ENCODE assay signal across 8 mouse cellular contexts in the genomic region with DNA sequence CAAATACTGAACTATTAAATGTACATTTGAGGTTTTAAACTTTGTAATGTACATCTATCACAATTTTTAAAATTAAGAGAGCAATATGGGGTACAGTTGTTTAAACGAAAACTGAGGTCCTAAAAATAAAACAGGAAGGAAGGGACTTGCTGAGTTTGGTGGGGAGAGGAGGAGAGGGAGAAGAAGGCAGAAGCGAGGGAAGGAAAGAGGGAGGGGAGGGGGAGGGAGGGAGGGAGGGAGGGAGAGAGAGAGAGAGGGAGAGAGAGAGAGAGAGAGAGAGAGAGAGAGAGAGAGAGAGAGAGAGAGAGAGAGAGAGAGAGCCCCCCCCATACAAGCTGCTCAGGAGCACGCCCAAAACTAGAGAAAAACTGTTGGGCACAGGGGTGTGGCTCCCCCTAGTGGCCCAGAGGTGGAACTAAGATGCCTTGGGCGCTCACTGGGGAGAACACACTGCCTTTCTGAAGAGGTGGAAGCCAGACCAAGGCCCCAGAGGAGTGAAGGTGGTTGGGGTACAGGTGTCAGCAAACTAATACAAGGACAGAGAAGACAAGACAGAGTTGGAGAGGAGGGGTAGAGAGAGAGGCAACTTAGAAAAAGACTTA. TPM values are rescaled to one million over a fixed set of nuclear protein-coding genes. Genes with fewer than 3 reads are reported as not detected.
DNase-seq lines count a peak whose midpoint lies in the region; ATAC-seq and TF ChIP-seq lines count a peak whose summit lies in the region.
"Had no signal": no experiment of that assay in that cellular context is flagged by ENCODE, and none has a peak within 500 bp of the region (broad histone marks: within the 10 kb centered on the region; RNA-seq: fewer than 3 reads in every experiment).

No protein-coding gene starts in this region.

- DNase-seq in midbrain, embryonic 11.5 days (ENCODE audit: low spot score, missing footprints): peak; percentile 92
- DNase-seq in adrenal gland, adult 2 months: peak; percentile 54
- peak; percentile 34 for DNase-seq in embryo, embryonic 11.5 days (ENCODE audit: low read depth, low spot score)
- DNase-seq in lung, embryonic 14.5 days: peak; percentile 75
- DNase-seq in retina, postnatal 1 day: peak; percentile 74

- peaks cover 3% of the 10 kb centered on the region; the same call in 1 of the 2 replicates for H3K27me3 ChIP-seq in midbrain, embryonic 11.5 days (ENCODE audit: control insufficient read depth, insufficient read depth, low read length)
- peaks cover 5% of the 10 kb centered on the region; the same call in 1 of the 2 replicates for H3K27me3 ChIP-seq in midbrain, embryonic 15.5 days (replicated peaks)
- peaks cover 13% of the 10 kb centered on the region for H3K27me3 ChIP-seq in intestine, embryonic 16.5 days (replicated peaks; ENCODE audit: control insufficient read depth, insufficient read depth, low read length)
- H3K27me3 ChIP-seq in lung, embryonic 14.5 days (ENCODE audit: insufficient read depth, low read length): peaks cover 11% of the 10 kb centered on the region

- 29% methylated on average over 3 of the region's 4 CpGs for WGBS in midbrain, embryonic 11.5 days
- WGBS in midbrain, embryonic 15.5 days: 29% methylated on average over 4 of the region's 4 CpGs
- WGBS in intestine, embryonic 16.5 days: 18% methylated on average over 4 of the region's 4 CpGs
- WGBS in lung, embryonic 14.5 days: 13% methylated on average over 4 of the region's 4 CpGs

- H3K4me3 ChIP-seq in midbrain, embryonic 11.5 days (ENCODE audit: low read depth, low read length): no peak overlapping the region
- no peak overlapping the region for H3K4me3 ChIP-seq in midbrain, embryonic 15.5 days
- H3K4me3 ChIP-seq in intestine, embryonic 16.5 days (ENCODE audit: low read length): no peak overlapping the region
- no peak overlapping the region for H3K4me3 ChIP-seq in lung, embryonic 14.5 days (ENCODE audit: low read depth, low read length)
- H3K4me3 ChIP-seq: heart, embryonic 13.5 days had no signal

- peak; percentile 82 for TF ChIP-seq CTCF in lung, embryonic 14.5 days (IDR thresholded peaks at IDR 0.05; ENCODE audit: low read depth)

- no peaks in the 10 kb centered on the region for H3K9me3 ChIP-seq in midbrain, embryonic 11.5 days (ENCODE audit: control insufficient read depth, low read length)
- no peaks in the 10 kb centered on the region for H3K9me3 ChIP-seq in midbrain, embryonic 15.5 days
- no peaks in the 10 kb centered on the region for H3K9me3 ChIP-seq in intestine, embryonic 16.5 days (ENCODE audit: control insufficient read depth, low read length)
- no peaks in the 10 kb centered on the region for H3K9me3 ChIP-seq in lung, embryonic 14.5 days (ENCODE audit: low read depth, low read length)
- H3K9me3 ChIP-seq: heart, embryonic 13.5 days had no signal

- no peak for ATAC-seq in midbrain, embryonic 11.5 days (ENCODE audit: low FRiP score)
- no peak for ATAC-seq in midbrain, embryonic 15.5 days (replicated peaks)
- 0 out of 2 replicates have a peak, but pooled peaks have one; percentile 46 for ATAC-seq in intestine, embryonic 16.5 days
- no peak for ATAC-seq in lung, embryonic 14.5 days (ENCODE audit: insufficient read depth)

- H3K4me1 ChIP-seq in midbrain, embryonic 11.5 days (ENCODE audit: control insufficient read depth, insufficient read depth, low read length): peaks cover 5% of the 10 kb centered on the region
- H3K4me1 ChIP-seq in midbrain, embryonic 15.5 days: peaks cover 10% of the 10 kb centered on the region
- peaks cover 7% of the 10 kb centered on the region for H3K4me1 ChIP-seq in intestine, embryonic 16.5 days (ENCODE audit: control insufficient read depth, insufficient read depth, low read length)
- no peaks in the 10 kb centered on the region for H3K4me1 ChIP-seq in lung, embryonic 14.5 days (ENCODE audit: insufficient read depth)

- H3K36me3 ChIP-seq in midbrain, embryonic 11.5 days (ENCODE audit: control insufficient read depth, insufficient read depth, low read length): no peaks in the 10 kb centered on the region
- H3K36me3 ChIP-seq in midbrain, embryonic 15.5 days (replicated peaks): no peaks in the 10 kb centered on the region
- H3K36me3 ChIP-seq in intestine, embryonic 16.5 days (ENCODE audit: control insufficient read depth, insufficient read depth, low read length): no peaks in the 10 kb centered on the region
- H3K36me3 ChIP-seq in lung, embryonic 14.5 days (ENCODE audit: insufficient read depth): no peaks in the 10 kb centered on the region
- H3K36me3 ChIP-seq: heart, embryonic 13.5 days had no signal

- no peak overlapping the region for H3K9ac ChIP-seq in midbrain, embryonic 11.5 days (ENCODE audit: low read length)
- no peak overlapping the region for H3K9ac ChIP-seq in midbrain, embryonic 15.5 days
- no peak overlapping the region for H3K9ac ChIP-seq in intestine, embryonic 16.5 days (ENCODE audit: low read depth, low read length)
- no peak overlapping the region for H3K9ac ChIP-seq in lung, embryonic 14.5 days
- H3K9ac ChIP-seq: heart, embryonic 13.5 days had no signal

- H3K4me2 ChIP-seq in midbrain, embryonic 11.5 days: no peak overlapping the region
- H3K4me2 ChIP-seq in midbrain, embryonic 15.5 days: no peak overlapping the region
- no peak overlapping the region for H3K4me2 ChIP-seq in intestine, embryonic 16.5 days (ENCODE audit: low read depth, low read length)
- no peak overlapping the region for H3K4me2 ChIP-seq in lung, embryonic 14.5 days
- H3K4me2 ChIP-seq: heart, embryonic 13.5 days had no signal

- no peak overlapping the region for H3K27ac ChIP-seq in midbrain, embryonic 11.5 days (ENCODE audit: low read depth, low read length)
- no peak overlapping the region for H3K27ac ChIP-seq in midbrain, embryonic 15.5 days
- no peak overlapping the region for H3K27ac ChIP-seq in intestine, embryonic 16.5 days (ENCODE audit: low read length)
- H3K27ac ChIP-seq in lung, embryonic 14.5 days (ENCODE audit: low read depth): no peak overlapping the region
- H3K27ac ChIP-seq: heart, embryonic 13.5 days had no signal

RNA-seq across cellular contexts. Expression of a gene that starts 3.8 kb away (rescaled TPM):
- 0.10 and 0.63 TPM in 2 replicates for polyA plus RNA-seq in midbrain, embryonic 11.5 days (2014; fragmentation: Nextera tagmentation; extraction: Ambion mirVana)
- 0.10 and 0.13 TPM in 2 replicates for polyA plus RNA-seq in midbrain, embryonic 15.5 days (2015; fragmentation: Nextera tagmentation; extraction: Ambion mirVana)
- total RNA-seq in adrenal gland, adult 2 months (2021): not detected
- polyA plus RNA-seq in adrenal gland, adult 2 months (2012; rRNA removed): not detected in 2 replicates
- polyA plus RNA-seq in intestine, embryonic 16.5 days (2015; fragmentation: Nextera tagmentation; extraction: Ambion mirVana): 0.12 and 0.27 TPM in 2 replicates
- 0.11 TPM in 1 of 2 replicates, not detected in the other for polyA plus RNA-seq in lung, embryonic 14.5 days (2014; fragmentation: Nextera tagmentation; extraction: Ambion mirVana)

RNA-seq across cellular contexts. Expression of a gene that starts 6.2 kb away (rescaled TPM):
- polyA plus RNA-seq in midbrain, embryonic 11.5 days (2014; fragmentation: Nextera tagmentation; extraction: Ambion mirVana): not detected in 2 replicates
- not detected in 2 replicates for polyA plus RNA-seq in midbrain, embryonic 15.5 days (2015; fragmentation: Nextera tagmentation; extraction: Ambion mirVana)
- total RNA-seq in adrenal gland, adult 2 months (2021): not detected
- not detected in 2 replicates for polyA plus RNA-seq in adrenal gland, adult 2 months (2012; rRNA removed)
- not detected in 2 replicates for polyA plus RNA-seq in intestine, embryonic 16.5 days (2015; fragmentation: Nextera tagmentation; extraction: Ambion mirVana)
- polyA plus RNA-seq in lung, embryonic 14.5 days (2014; fragmentation: Nextera tagmentation; extraction: Ambion mirVana): not detected in 2 replicates
- polyA plus RNA-seq: heart, embryonic 13.5 days had no signal

RNA-seq across cellular contexts. Expression of a gene that starts 20.6 kb away (rescaled TPM):
- not detected in 2 replicates for polyA plus RNA-seq in midbrain, embryonic 11.5 days (2014; fragmentation: Nextera tagmentation; extraction: Ambion mirVana)
- polyA plus RNA-seq in midbrain, embryonic 15.5 days (2015; fragmentation: Nextera tagmentation; extraction: Ambion mirVana): not detected in 2 replicates
- not detected for total RNA-seq in adrenal gland, adult 2 months (2021)
- 0.17 TPM in 1 of 2 replicates, not detected in the other for polyA plus RNA-seq in adrenal gland, adult 2 months (2012; rRNA removed)
- polyA plus RNA-seq in intestine, embryonic 16.5 days (2015; fragmentation: Nextera tagmentation; extraction: Ambion mirVana): 0.51 TPM in 1 of 2 replicates, not detected in the other
- polyA plus RNA-seq in lung, embryonic 14.5 days (2014; fragmentation: Nextera tagmentation; extraction: Ambion mirVana): not detected in 2 replicates
- polyA plus RNA-seq: heart, embryonic 13.5 days had no signal

RNA-seq across cellular contexts. Expression of a gene that starts 22.1 kb away (rescaled TPM):
- polyA plus RNA-seq in midbrain, embryonic 11.5 days (2014; fragmentation: Nextera tagmentation; extraction: Ambion mirVana): 0.07 TPM in 1 of 2 replicates, not detected in the other
- 0.11 TPM in 1 of 2 replicates, not detected in the other for polyA plus RNA-seq in midbrain, embryonic 15.5 days (2015; fragmentation: Nextera tagmentation; extraction: Ambion mirVana)
- total RNA-seq in adrenal gland, adult 2 months (2021): not detected
- polyA plus RNA-seq in adrenal gland, adult 2 months (2012; rRNA removed): not detected in 2 replicates
- not detected in 2 replicates for polyA plus RNA-seq in intestine, embryonic 16.5 days (2015; fragmentation: Nextera tagmentation; extraction: Ambion mirVana)
- polyA plus RNA-seq in lung, embryonic 14.5 days (2014; fragmentation: Nextera tagmentation; extraction: Ambion mirVana): not detected in 2 replicates
- polyA plus RNA-seq: heart, embryonic 13.5 days had no signal

RNA-seq across cellular contexts. Expression of a gene that starts 41.6 kb away (rescaled TPM):
- polyA plus RNA-seq in midbrain, embryonic 11.5 days (2014; fragmentation: Nextera tagmentation; extraction: Ambion mirVana): not detected in 2 replicates
- not detected in 2 replicates for polyA plus RNA-seq in midbrain, embryonic 15.5 days (2015; fragmentation: Nextera tagmentation; extraction: Ambion mirVana)
- not detected for total RNA-seq in adrenal gland, adult 2 months (2021)
- polyA plus RNA-seq in adrenal gland, adult 2 months (2012; rRNA removed): not detected in 2 replicates
- polyA plus RNA-seq in intestine, embryonic 16.5 days (2015; fragmentation: Nextera tagmentation; extraction: Ambion mirVana): not detected in 2 replicates
- polyA plus RNA-seq in lung, embryonic 14.5 days (2014; fragmentation: Nextera tagmentation; extraction: Ambion mirVana): not detected in 2 replicates
- polyA plus RNA-seq: heart, embryonic 13.5 days had no signal

Comparison
In these comparisons a context has a peak if more than half of its experiments do, and no peak if none do; other contexts are left out.
1. DNase-seq: peak in every context shown above with its lines; median percentile 92 in midbrain, embryonic 11.5 days; 75 in lung, embryonic 14.5 days; 74 in retina, postnatal 1 day; 54 in adrenal gland, adult 2 months; 34 in embryo, embryonic 11.5 days.